Mouse (Mus musculus): Measurements from ENCODE around the gene Lmo4.

Gene Lmo4

GRCm38 (mm10) chr3:144204413-144205311, at the start of gene Lmo4:
TSS of gene Lmo4 (minus strand) at chr3:144205220.
- DNase-seq (ENCODE audit: low spot score), result peak; percentile 70

DNA sequence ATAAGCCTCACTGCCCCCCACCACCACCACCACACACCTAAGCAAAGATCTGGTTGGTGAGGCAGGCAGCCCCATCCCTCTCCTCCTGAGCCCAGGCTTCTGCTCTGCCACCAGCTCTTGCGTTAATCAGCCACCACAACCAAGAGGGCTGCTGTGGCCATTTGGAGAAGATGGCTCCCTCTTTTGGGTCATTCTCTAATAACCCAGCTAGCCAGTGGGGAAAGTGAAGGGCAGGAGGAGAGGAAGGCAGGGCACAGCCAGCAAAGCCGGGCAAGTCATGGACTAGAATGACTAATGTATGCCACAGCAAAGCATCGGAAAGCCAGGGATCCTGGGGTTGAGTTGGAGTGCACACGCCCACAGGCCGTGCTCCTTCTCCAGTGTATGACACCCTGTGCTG, 49.3 kb upstream of the Lmo4 start:
- no peak for DNase-seq (ENCODE audit: low spot score)

DNA sequence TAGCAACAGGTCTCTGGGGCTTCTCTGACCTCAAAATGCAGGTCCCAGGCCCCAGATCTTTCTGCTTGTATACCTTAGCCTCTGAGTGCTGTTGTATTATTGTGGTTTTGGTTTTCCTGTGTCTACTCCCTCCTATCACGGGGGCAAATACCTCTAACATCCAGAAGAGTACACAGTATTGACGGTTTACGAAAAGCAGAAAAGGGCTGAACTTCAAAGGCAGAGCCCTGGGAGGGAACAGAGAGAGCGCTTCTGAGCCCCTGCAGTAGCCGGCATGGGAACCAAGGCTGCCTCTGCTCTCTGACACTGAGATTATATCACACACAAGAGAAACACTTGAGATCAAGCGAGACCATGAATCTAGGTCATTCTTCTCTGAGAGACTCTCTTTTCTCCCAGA, 48.0 kb upstream of the Lmo4 start:
- DNase-seq (ENCODE audit: low spot score), result no peak

- DNase-seq (ENCODE audit: low spot score), result no peak
Observed at GRCm38 (mm10) chr3:144252109-144252508, 47.1 kb upstream of the Lmo4 start.

GRCm38 (mm10) chr3:144242025-144242673, 37.1 kb upstream of the Lmo4 start:
- DNase-seq (ENCODE audit: low spot score), result peak; percentile 86

GRCm38 (mm10) chr3:144241161-144241560, 36.1 kb upstream of the Lmo4 start:
- DNase-seq (ENCODE audit: low spot score), result no peak

DNA sequence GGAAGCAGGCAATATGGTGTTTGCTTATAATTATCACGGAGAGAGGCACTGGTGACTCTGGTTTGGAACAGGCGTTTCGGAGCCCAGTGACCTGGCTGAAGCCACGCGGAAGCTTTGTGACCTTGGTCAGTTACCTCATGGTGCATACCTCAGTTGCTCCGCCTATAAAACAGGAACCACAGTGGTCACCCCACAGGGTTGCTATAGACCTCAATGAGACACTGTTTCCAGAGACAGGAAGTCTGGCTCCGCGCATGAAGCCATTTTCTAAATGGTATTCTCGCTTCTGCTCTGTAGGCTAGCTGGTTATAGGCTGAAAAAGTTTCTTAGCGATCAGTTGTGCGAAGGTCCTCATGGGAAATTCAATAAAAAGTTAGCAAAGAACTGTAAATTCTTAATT, 33.5 kb upstream of the Lmo4 start:
- no peak for DNase-seq (ENCODE audit: low spot score)

DNA sequence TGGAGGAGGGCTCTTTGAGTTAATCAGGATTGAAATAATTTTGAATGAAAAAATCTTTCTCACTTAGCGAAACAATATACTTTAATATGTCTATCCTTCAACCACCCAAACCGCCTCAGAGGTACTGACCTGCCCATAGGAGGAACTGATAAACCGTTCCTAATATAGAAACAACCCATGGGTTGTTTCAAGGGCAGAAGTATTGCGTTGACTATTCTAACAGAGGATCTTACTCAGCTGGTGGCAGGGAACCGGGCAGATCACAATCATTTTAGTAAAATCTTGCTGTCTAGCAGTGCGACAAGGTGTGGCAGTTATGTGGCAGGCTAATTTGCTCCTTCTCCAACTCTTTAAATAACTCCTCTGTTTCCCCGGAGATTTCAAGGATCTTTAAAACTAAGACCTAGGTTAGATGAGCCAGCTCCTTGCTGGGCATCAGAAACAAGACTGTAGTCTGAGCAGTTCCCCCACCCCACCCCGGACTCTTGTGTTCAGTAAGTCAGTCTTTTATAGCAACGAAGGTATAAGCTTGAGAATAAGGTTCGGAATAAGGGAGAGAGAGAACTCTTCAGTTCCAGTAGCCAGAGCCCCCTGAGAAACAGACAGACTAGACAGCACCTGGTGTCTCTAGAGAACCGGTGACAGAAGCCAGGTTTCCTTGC, 27.5 kb upstream of the Lmo4 start:
- no peak for DNase-seq (ENCODE audit: low spot score)

GRCm38 (mm10) chr3:144231931-144232330, 26.9 kb upstream of the Lmo4 start:
- DNase-seq (ENCODE audit: low spot score), result no peak

GRCm38 (mm10) chr3:144231419-144231818, 26.4 kb upstream of the Lmo4 start:
- DNase-seq (ENCODE audit: low spot score), result no peak

- no peak for DNase-seq (ENCODE audit: low spot score)
Observed at GRCm38 (mm10) chr3:144230016-144230415, 25.0 kb upstream of the Lmo4 start.

DNA sequence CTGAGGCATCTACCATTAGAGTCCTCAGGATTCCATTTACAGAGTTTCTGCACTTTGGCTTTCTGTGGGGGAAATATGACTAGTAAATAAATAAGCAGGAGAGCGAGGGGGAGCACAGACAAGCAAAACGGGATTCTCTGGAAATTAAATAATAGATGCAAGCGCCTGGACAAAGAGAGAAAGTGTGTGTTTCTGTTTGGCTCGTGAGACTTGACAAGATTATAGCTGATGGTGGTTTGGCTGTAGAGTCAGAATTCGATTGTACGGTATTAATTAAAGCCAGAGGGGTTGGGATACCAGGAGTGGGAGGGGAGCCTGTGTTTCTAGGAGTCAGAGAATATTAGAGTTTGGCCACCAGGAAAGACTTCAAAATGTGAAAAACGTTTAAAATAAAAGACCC, 24.3 kb upstream of the Lmo4 start:
- DNase-seq (ENCODE audit: low spot score), result no peak

DNA sequence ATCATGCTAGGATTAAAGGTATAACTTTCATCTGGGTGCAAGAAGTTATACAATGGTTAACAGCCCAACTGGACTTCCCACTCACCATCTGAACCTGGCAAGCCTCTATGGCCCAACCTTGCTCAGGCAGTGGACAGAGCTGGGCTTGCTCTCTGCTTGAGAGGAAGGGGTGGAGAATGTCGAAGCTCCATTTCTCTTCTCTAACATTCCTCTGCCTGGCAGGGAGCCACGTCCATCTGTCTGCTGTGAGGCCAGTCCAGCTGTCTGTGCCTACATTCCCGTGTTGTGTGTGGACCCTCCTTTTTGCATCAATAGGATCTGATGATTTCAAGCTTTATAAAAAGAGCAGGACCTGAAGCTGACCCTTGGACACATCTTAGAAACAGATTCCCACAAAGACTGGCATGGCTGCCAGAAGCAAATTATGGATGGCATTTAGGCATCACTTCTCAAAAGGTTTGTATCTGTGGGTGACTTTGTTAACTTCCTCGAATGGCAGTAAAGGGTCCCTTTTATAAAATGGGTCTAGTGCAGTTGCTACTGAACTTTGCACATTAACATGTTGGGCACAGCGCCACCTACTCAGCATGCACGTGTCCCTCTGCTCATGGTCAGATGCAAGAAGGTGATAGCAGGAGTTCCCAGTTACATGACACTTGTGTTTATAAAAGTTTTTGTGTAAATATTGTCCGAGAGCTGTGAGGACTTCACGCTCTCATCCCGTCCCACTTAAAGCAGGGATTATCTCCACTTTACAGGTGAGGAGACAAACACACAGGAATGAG, 20.6 kb upstream of the Lmo4 start:
- no peak for DNase-seq (ENCODE audit: low spot score)

DNA sequence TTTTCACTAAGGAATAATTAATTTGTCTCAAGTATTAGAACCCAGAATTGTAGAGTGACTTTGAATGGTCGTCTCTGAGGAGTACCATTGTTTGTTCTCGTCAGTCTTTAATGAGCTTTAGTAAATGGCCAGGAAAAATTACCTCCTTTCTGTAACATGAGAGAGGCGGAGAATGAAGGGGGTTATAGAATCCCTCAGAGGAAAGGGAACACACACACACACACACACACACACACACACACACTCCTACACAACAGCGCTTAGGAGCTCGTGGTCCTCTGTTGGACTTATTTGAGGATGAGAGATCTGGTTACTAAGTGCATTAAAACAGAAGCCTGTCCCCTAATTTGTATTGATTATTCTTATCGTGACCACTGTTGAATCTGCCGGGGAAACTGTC, 19.6 kb upstream of the Lmo4 start:
- no peak for DNase-seq (ENCODE audit: low spot score)

GRCm38 (mm10) chr3:144223377-144224105, 18.5 kb upstream of the Lmo4 start:
- DNase-seq (ENCODE audit: low spot score), result peak; percentile 44

DNA sequence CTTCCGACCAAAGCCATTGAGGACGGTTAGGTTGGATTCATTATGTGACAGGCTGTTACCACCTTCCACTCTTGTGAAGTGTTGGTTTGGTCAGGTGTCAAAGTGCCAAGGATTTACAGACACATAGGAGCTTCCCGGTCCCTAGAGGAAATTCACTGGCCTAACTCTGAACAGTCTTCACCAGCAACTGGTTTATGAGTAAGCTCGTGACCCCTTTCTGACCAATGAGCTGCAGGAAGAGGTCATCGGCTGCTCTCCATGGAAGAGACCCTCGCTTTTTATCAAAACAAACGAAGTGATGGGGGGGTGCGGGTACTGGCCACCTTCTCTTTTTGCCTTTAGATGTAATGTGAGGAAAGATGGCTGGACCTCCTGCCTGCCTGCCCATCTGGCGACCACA, 17.4 kb upstream of the Lmo4 start:
- peak; percentile 31 for DNase-seq (ENCODE audit: low spot score)

GRCm38 (mm10) chr3:144207498-144207897, 2.5 kb upstream of the Lmo4 start:
- peak; percentile 70 for DNase-seq (ENCODE audit: low spot score)

DNA sequence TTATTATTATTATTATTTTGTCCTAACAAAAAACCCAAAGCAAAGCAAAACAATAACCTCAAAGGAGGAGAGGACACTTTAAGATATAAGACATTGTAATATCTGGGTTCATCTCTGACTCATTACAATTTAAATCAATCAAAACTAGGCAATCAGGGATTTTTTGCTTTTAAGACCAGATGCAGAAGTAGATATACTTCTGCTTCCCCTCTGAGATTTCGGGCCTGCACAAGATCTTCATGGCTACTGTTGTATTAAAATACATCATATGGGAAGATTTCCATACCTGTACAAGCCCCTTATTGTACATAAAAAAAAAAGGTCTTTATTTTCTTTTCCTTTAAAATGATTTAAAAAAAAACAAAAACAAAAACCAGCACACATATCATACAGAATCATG, 1.9 kb upstream of the Lmo4 start:
- no peak for DNase-seq (ENCODE audit: low spot score)

GRCm38 (mm10) chr3:144206261-144206660, 1.2 kb upstream of the Lmo4 start:
- no peak for DNase-seq (ENCODE audit: low spot score)

GRCm38 (mm10) chr3:144205351-144206153, 532 bp upstream of the Lmo4 start:
- peak; percentile 95 for DNase-seq (ENCODE audit: low spot score)

DNA sequence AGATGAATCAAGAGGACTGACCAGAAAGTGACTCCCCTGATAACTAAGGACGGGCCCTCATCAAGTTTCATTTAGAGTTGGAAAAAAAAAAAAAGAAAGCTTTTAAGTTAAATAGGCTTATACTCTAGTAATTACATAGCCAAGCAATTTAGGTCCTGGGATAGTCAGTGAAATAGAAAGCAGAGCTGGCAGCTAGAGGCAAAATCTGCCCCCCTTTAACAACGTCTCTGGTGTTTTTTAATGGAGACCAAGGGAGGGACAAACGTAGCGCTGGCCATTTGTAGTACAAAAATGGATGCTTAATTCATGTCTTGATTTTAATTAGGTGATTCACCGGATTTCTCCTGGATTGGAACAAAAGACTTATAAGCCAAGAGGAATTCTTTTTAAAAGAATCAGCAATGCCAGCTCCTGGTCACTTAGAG, 1.0 kb downstream of the Lmo4 start:
- peak; percentile 50 for DNase-seq (ENCODE audit: low spot score)

Measured in embryo, embryonic 10 days (tissue).